Mouse (Mus musculus): ENCODE measurements around the gene Pi4k2a. TPM values are rescaled to one million over a fixed set of nuclear protein-coding genes. Genes with fewer than 3 reads are reported as not detected.

Gene Pi4k2a
- polyA plus RNA-seq, 1 experiment from 2014 or later: 16.1 TPM

DNA sequence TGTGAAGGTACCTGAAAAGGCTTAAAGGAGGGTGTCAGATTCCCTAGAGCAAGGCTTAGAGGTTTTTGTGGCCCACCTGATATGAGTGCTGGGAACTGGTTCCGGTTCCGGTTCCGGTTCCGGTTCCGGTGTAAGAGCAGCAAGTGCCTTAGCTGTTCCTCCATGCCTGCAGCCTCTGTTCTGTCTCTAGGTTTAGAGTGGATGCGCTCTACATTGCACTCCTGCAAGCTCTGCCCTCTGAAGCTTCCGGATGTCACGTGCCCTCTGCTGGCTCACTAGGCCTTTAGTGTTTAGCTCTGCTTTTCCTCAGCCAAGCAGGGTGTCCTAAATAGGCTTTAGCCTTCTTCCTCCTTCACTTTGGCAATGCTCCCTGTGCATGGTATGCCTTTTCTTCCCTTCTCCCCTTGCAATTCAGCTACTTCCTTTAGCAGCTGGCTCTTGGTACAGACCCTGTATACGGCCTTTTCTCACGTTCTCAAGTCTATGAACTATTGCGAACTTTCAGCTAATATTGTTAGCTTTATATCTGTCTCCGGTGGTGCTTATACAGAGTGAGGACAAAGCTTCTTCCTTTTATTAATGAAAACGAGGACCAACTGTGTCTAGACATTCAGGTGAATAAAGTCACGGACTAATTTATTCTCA is 1.0 kb upstream of the Pi4k2a start:
- 13% methylated on average over 14 of the region's 14 CpGs for WGBS (ENCODE audit: insufficient replicate concordance)
- Histone ChIP-seq H3K4me3 (ENCODE audit: low read depth, low read length) (peak overlapping the region; percentile 79), H3K36me3 (replicated peaks; ENCODE audit: insufficient read depth, low read length) (peaks cover 6% of the 10 kb centered on the region; the same call in 1 of the 2 replicates), H3K9me3 (ENCODE audit: low read length) (no peaks in the 10 kb centered on the region), H3K27ac (ENCODE audit: low read depth) (peak overlapping the region; percentile 91), H3K4me1 (ENCODE audit: insufficient read depth) (peaks cover 22% of the 10 kb centered on the region), H3K27me3 (ENCODE audit: insufficient read depth, low read length) (no peaks in the 10 kb centered on the region), H3K9ac (replicated peaks) (no peak overlapping the region), H3K4me2 (ENCODE audit: low read depth, low read length) (peak overlapping the region; percentile 79)
- DNase-seq: peak; percentile 62
- ATAC-seq: no peak
- TF ChIP-seq EP300 (IDR thresholded peaks at IDR 0.05; ENCODE audit: low read depth) (no peak), CTCF (IDR thresholded peaks at IDR 0.05; ENCODE audit: low read depth) (peak; percentile 29; the same call in 1 of the 2 replicates)

DNA sequence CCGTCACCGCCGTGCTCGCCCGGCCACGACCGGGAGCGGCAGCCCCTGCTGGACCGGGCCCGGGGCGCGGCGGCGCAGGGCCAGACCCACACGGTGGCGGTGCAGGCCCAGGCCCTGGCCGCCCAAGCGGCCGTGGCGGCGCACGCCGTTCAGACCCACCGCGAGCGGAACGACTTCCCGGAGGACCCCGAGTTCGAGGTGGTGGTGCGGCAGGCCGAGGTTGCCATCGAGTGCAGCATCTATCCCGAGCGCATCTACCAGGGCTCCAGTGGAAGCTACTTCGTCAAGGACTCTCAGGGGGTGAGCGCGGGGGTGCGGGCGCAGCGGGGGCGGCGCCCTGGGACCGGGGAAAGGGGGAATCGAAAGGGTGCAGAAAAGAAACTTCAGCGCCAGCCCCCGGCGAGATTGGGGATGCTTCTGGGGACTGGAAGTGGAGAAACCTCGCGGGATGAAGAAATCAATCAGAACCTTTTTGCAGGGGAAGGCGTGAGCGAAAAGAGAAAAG is 419 bp downstream of the Pi4k2a start:
- no peaks in the 10 kb centered on the region for H3K9me3 ChIP-seq (ENCODE audit: low read length)
- TF ChIP-seq CTCF (IDR thresholded peaks at IDR 0.05; ENCODE audit: low read depth): no peak
- TF ChIP-seq EP300 (IDR thresholded peaks at IDR 0.05; ENCODE audit: low read depth): no peak
- no peaks in the 10 kb centered on the region for H3K27me3 ChIP-seq (ENCODE audit: insufficient read depth, low read length)
- DNase-seq (peak; percentile 69), ATAC-seq (peak; percentile 35)
- peak overlapping the region; percentile 79 for H3K4me2 ChIP-seq (ENCODE audit: low read depth, low read length)
- peak overlapping the region; percentile 86 for H3K9ac ChIP-seq (replicated peaks)
- peaks cover 20% of the 10 kb centered on the region for H3K4me1 ChIP-seq (ENCODE audit: insufficient read depth)
- H3K36me3 ChIP-seq (replicated peaks; ENCODE audit: insufficient read depth, low read length): peaks cover 12% of the 10 kb centered on the region
- H3K4me3 ChIP-seq (ENCODE audit: low read depth, low read length): peak overlapping the region; percentile 79
- WGBS (ENCODE audit: insufficient replicate concordance): under 1% methylated on average over 51 of the region's 52 CpGs
- H3K27ac ChIP-seq (ENCODE audit: low read depth): peak overlapping the region; percentile 99

DNA sequence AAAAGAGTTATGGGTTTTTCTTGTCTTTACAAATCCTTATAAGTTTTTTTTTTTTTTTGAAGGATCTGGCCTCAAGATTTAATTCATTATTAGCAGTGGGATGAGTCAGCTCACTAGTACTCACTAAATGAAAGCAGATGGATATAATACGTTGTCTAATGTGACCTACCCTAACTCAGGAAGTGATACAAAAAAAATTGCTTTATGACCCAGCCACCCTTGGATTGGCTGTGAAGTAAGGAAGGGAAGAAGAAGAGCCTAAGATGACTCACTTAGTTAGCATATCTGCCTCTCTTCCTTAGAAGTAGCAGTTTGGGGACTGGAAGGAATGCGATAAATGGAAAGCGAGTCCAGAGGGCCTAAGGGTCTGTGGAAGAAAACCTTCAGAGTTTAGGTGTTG is 9.1 kb downstream of the Pi4k2a start:
- H3K4me2 ChIP-seq (ENCODE audit: low read depth, low read length): no peak overlapping the region
- DNase-seq (no peak), ATAC-seq (no peak)
- no peaks in the 10 kb centered on the region for H3K27me3 ChIP-seq (ENCODE audit: insufficient read depth, low read length)
- no peaks in the 10 kb centered on the region for H3K9me3 ChIP-seq (ENCODE audit: low read length)
- H3K9ac ChIP-seq (replicated peaks): no peak overlapping the region
- peaks cover 6% of the 10 kb centered on the region; the same call in 1 of the 2 replicates for H3K4me1 ChIP-seq (ENCODE audit: insufficient read depth)
- no peak overlapping the region for H3K27ac ChIP-seq (ENCODE audit: low read depth)
- WGBS (ENCODE audit: insufficient replicate concordance): 75% methylated on average over 3 of the region's 3 CpGs
- H3K36me3 ChIP-seq (replicated peaks; ENCODE audit: insufficient read depth, low read length): peaks cover 28% of the 10 kb centered on the region
- no peak overlapping the region for H3K4me3 ChIP-seq (ENCODE audit: low read depth, low read length)
- no peak for TF ChIP-seq CTCF (IDR thresholded peaks at IDR 0.05; ENCODE audit: low read depth)
- TF ChIP-seq EP300 (IDR thresholded peaks at IDR 0.05; ENCODE audit: low read depth): no peak

DNA sequence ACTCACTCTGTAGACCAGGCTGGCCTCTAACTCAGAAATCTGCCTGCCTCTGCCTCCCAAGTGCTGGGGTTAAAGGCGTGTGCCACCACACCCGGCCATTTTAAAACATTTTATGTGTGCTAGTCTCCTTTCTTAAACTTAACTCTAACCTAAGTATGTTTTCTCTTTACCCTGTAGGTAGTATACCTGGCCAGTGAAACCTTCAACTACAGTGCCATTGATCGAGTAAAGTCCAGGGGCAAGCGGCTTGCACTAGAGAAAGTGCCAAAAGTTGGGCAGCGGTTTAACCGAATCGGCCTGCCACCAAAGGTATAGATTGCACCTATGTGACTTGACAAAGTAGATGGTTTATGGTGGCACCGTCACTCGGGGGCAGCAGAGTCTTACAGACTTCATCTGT is 14.4 kb downstream of the Pi4k2a start:
- ATAC-seq: peak; percentile 48; the same call in 1 of the 2 replicates

DNA sequence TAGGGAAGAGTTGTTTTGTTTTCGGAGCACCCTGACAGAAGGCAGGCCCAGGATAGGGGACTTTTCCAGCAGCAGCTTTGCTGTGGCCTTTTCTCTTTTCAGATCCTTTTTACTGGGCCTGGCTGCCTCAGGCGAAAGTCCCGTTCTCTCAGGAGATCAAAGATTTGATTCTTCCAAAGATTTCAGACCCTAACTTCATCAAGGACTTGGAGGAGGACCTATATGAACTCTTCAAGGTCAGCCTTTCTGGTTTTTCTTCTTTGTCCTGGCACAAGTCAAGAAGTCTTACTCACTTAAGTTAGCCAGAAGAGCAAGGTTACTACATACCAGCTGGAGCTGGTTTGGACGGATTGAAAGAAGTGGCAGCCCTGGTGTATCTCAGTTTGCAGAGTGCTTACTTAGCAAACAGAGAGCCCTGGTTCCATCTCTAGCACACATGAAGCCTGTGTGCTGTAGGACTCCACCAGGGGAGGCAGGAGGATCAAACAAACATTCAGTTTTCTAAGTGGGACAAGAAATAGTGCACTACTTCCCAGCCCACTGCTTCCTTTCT is 25.6 kb downstream of the Pi4k2a start:
- TF ChIP-seq CTCF (IDR thresholded peaks at IDR 0.05; ENCODE audit: low read depth): no peak
- TF ChIP-seq EP300 (IDR thresholded peaks at IDR 0.05; ENCODE audit: low read depth): no peak
- no peaks in the 10 kb centered on the region for H3K27me3 ChIP-seq (ENCODE audit: insufficient read depth, low read length)
- no peak overlapping the region for H3K4me3 ChIP-seq (ENCODE audit: low read depth, low read length)
- H3K4me1 ChIP-seq (ENCODE audit: insufficient read depth): no peaks in the 10 kb centered on the region
- no peak overlapping the region for H3K9ac ChIP-seq (replicated peaks)
- 67% methylated on average over 4 of the region's 4 CpGs for WGBS (ENCODE audit: insufficient replicate concordance)
- H3K4me2 ChIP-seq (ENCODE audit: low read depth, low read length): no peak overlapping the region
- H3K9me3 ChIP-seq (ENCODE audit: low read length): no peaks in the 10 kb centered on the region
- no peak overlapping the region for H3K27ac ChIP-seq (ENCODE audit: low read depth)
- peaks cover 46% of the 10 kb centered on the region for H3K36me3 ChIP-seq (replicated peaks; ENCODE audit: insufficient read depth, low read length)
- DNase-seq: no peak
- no peak for ATAC-seq

More for the DNA sequence above, 14.4 kb downstream of the Pi4k2a start:
- Histone ChIP-seq H3K4me1 (ENCODE audit: insufficient read depth) (peaks cover 9% of the 10 kb centered on the region), H3K9ac (replicated peaks) (no peak overlapping the region), H3K4me3 (ENCODE audit: low read depth, low read length) (no peak overlapping the region), H3K27ac (ENCODE audit: low read depth) (peak overlapping the region; percentile 44; the same call in 1 of the 2 replicates), H3K36me3 (replicated peaks; ENCODE audit: insufficient read depth, low read length) (peaks cover 29% of the 10 kb centered on the region; the same call in 1 of the 2 replicates), H3K27me3 (ENCODE audit: insufficient read depth, low read length) (no peaks in the 10 kb centered on the region), H3K4me2 (ENCODE audit: low read depth, low read length) (no peak overlapping the region), H3K9me3 (ENCODE audit: low read length) (no peaks in the 10 kb centered on the region)
- TF ChIP-seq CTCF (IDR thresholded peaks at IDR 0.05; ENCODE audit: low read depth): peak; percentile 20; the same call in 1 of the 2 replicates
- TF ChIP-seq EP300 (IDR thresholded peaks at IDR 0.05; ENCODE audit: low read depth): no peak
- DNase-seq: no peak
- WGBS (ENCODE audit: insufficient replicate concordance): 74% methylated on average over 9 of the region's 9 CpGs

DNA sequence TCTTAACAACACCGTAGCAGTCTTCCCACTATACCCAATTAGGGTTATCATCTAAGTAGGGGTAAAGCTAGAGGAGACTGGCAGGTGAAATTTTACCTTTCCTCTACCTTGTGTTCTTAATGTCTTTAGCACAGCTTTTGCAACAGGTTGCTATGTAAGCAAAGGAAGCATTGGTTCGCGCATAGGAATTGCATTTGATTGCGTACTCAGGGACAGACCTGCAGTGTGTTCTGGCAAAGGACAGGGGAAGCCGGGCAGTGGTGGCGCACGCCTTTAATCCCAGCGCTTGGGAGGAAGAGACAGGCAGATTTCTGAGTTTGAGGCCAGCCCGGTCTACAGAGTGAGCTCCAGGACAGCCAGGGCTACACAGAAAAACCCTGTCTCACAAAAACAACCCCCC is 27.9 kb downstream of the Pi4k2a start:
- Histone ChIP-seq H3K27ac (ENCODE audit: low read depth) (peak overlapping the region; percentile 66; the same call in 1 of the 2 replicates), H3K4me1 (ENCODE audit: insufficient read depth) (no peaks in the 10 kb centered on the region), H3K4me3 (ENCODE audit: low read depth, low read length) (no peak overlapping the region), H3K27me3 (ENCODE audit: insufficient read depth, low read length) (no peaks in the 10 kb centered on the region), H3K36me3 (replicated peaks; ENCODE audit: insufficient read depth, low read length) (peaks cover 61% of the 10 kb centered on the region), H3K4me2 (ENCODE audit: low read depth, low read length) (no peak overlapping the region), H3K9ac (replicated peaks) (no peak overlapping the region), H3K9me3 (ENCODE audit: low read length) (no peaks in the 10 kb centered on the region)
- WGBS (ENCODE audit: insufficient replicate concordance): 73% methylated on average over 9 of the region's 9 CpGs
- ATAC-seq: peak; percentile 78
- TF ChIP-seq CTCF (IDR thresholded peaks at IDR 0.05; ENCODE audit: low read depth): no peak
- TF ChIP-seq EP300 (IDR thresholded peaks at IDR 0.05; ENCODE audit: low read depth): no peak
- no peak for DNase-seq

Measured in liver, postnatal 0 days (tissue).